Mouse (Mus musculus): Measurements from ENCODE around the gene Ssh2. TPM values are rescaled to one million over a fixed set of nuclear protein-coding genes. Genes with fewer than 3 reads are reported as not detected.
A peak's percentile ranks its signal among the peaks of the same experiment; 100 is the strongest.

Gene Ssh2
- polyA plus RNA-seq, 2 experiments: 7.7 to 10.0 TPM

GRCm38 (mm10) chr11:77348142-77348741 is 132.2 kb downstream of the Ssh2 start:
- H3K4me2 ChIP-seq (replicated peaks; ENCODE audit: low read depth, low read length, severe bottlenecking): peak overlapping the region; percentile 84
- H3K9me3 ChIP-seq (ENCODE audit: control insufficient read depth, low read length): no peaks in the 10 kb centered on the region
- WGBS: 0% methylated on average over 47 of the region's 54 CpGs
- DNase-seq (ENCODE audit: low spot score) (peak; percentile 92), ATAC-seq (ENCODE audit: low FRiP score, low read depth) (peak; percentile 97)
- H3K27me3 ChIP-seq (ENCODE audit: control insufficient read depth, insufficient read depth, low read length): no peaks in the 10 kb centered on the region
- peak overlapping the region; percentile 56 for H3K9ac ChIP-seq (ENCODE audit: low read depth, low read length, severe bottlenecking)
- peak overlapping the region; percentile 59 for H3K4me3 ChIP-seq (replicated peaks; ENCODE audit: low read length)
- peak overlapping the region; percentile 39 for H3K27ac ChIP-seq (replicated peaks; ENCODE audit: low read depth, low read length)
- TF ChIP-seq POLR2A (IDR thresholded peaks at IDR 0.05; ENCODE audit: borderline replicate concordance, extremely low read depth, insufficient read depth, insufficient read length): peak; percentile 49; the same call in 1 of the 2 replicates
- H3K36me3 ChIP-seq (ENCODE audit: control insufficient read depth, insufficient read depth, low read length): no peaks in the 10 kb centered on the region
- no peaks in the 10 kb centered on the region for H3K4me1 ChIP-seq (ENCODE audit: control insufficient read depth, insufficient read depth, low read length)

GRCm38 (mm10) chr11:77348985-77349384 is 132.9 kb downstream of the Ssh2 start:
- peak overlapping the region; percentile 84 for H3K4me2 ChIP-seq (replicated peaks; ENCODE audit: low read depth, low read length, severe bottlenecking)
- H3K4me3 ChIP-seq (replicated peaks; ENCODE audit: low read length): peak overlapping the region; percentile 59
- DNase-seq (ENCODE audit: low spot score): no peak
- no peak for TF ChIP-seq POLR2A (IDR thresholded peaks at IDR 0.05; ENCODE audit: borderline replicate concordance, extremely low read depth, insufficient read depth, insufficient read length)
- peak overlapping the region; percentile 56; the same call in 1 of the 2 replicates for H3K9ac ChIP-seq (ENCODE audit: low read depth, low read length, severe bottlenecking)
- H3K4me1 ChIP-seq (ENCODE audit: control insufficient read depth, insufficient read depth, low read length): no peaks in the 10 kb centered on the region
- 22% methylated on average over 6 of the region's 6 CpGs for WGBS
- ATAC-seq (ENCODE audit: low FRiP score, low read depth): no peak
- no peaks in the 10 kb centered on the region for H3K27me3 ChIP-seq (ENCODE audit: control insufficient read depth, insufficient read depth, low read length)
- H3K9me3 ChIP-seq (ENCODE audit: control insufficient read depth, low read length): no peaks in the 10 kb centered on the region
- H3K36me3 ChIP-seq (ENCODE audit: control insufficient read depth, insufficient read depth, low read length): no peaks in the 10 kb centered on the region
- H3K27ac ChIP-seq (replicated peaks; ENCODE audit: low read depth, low read length): no peak overlapping the region

GRCm38 (mm10) chr11:77349698-77350097 is 133.6 kb downstream of the Ssh2 start:
- TF ChIP-seq POLR2A (IDR thresholded peaks at IDR 0.05; ENCODE audit: borderline replicate concordance, extremely low read depth, insufficient read depth, insufficient read length): no peak
- Histone ChIP-seq H3K27ac (replicated peaks; ENCODE audit: low read depth, low read length) (no peak overlapping the region), H3K4me2 (replicated peaks; ENCODE audit: low read depth, low read length, severe bottlenecking) (peak overlapping the region; percentile 84), H3K4me3 (replicated peaks; ENCODE audit: low read length) (no peak overlapping the region), H3K4me1 (ENCODE audit: control insufficient read depth, insufficient read depth, low read length) (no peaks in the 10 kb centered on the region), H3K9ac (ENCODE audit: low read depth, low read length, severe bottlenecking) (no peak overlapping the region), H3K27me3 (ENCODE audit: control insufficient read depth, insufficient read depth, low read length) (no peaks in the 10 kb centered on the region), H3K9me3 (ENCODE audit: control insufficient read depth, low read length) (no peaks in the 10 kb centered on the region), H3K36me3 (ENCODE audit: control insufficient read depth, insufficient read depth, low read length) (no peaks in the 10 kb centered on the region)
- WGBS: 82% methylated on average over 2 of the region's 2 CpGs
- ATAC-seq (ENCODE audit: low FRiP score, low read depth): no peak
- no peak for DNase-seq (ENCODE audit: low spot score)

GRCm38 (mm10) chr11:77355055-77355454 is 139.0 kb downstream of the Ssh2 start:
- H3K9ac ChIP-seq (ENCODE audit: low read depth, low read length, severe bottlenecking): no peak overlapping the region
- TF ChIP-seq POLR2A (IDR thresholded peaks at IDR 0.05; ENCODE audit: borderline replicate concordance, extremely low read depth, insufficient read depth, insufficient read length): no peak
- no peaks in the 10 kb centered on the region for H3K9me3 ChIP-seq (ENCODE audit: control insufficient read depth, low read length)
- no peaks in the 10 kb centered on the region for H3K4me1 ChIP-seq (ENCODE audit: control insufficient read depth, insufficient read depth, low read length)
- no peak for DNase-seq (ENCODE audit: low spot score)
- no peak overlapping the region for H3K4me3 ChIP-seq (replicated peaks; ENCODE audit: low read length)
- no peak overlapping the region for H3K4me2 ChIP-seq (replicated peaks; ENCODE audit: low read depth, low read length, severe bottlenecking)
- no peak for ATAC-seq (ENCODE audit: low FRiP score, low read depth)
- H3K27ac ChIP-seq (replicated peaks; ENCODE audit: low read depth, low read length): no peak overlapping the region
- WGBS: 40% methylated on average over 3 of the region's 3 CpGs
- H3K36me3 ChIP-seq (ENCODE audit: control insufficient read depth, insufficient read depth, low read length): no peaks in the 10 kb centered on the region
- H3K27me3 ChIP-seq (ENCODE audit: control insufficient read depth, insufficient read depth, low read length): no peaks in the 10 kb centered on the region

GRCm38 (mm10) chr11:77357839-77358238 is 141.8 kb downstream of the Ssh2 start:
- WGBS: 94% methylated on average over 1 of the region's 1 CpGs
- Histone ChIP-seq H3K4me1 (ENCODE audit: control insufficient read depth, insufficient read depth, low read length) (no peaks in the 10 kb centered on the region), H3K4me2 (replicated peaks; ENCODE audit: low read depth, low read length, severe bottlenecking) (no peak overlapping the region), H3K27me3 (ENCODE audit: control insufficient read depth, insufficient read depth, low read length) (no peaks in the 10 kb centered on the region), H3K4me3 (replicated peaks; ENCODE audit: low read length) (no peak overlapping the region), H3K9me3 (ENCODE audit: control insufficient read depth, low read length) (no peaks in the 10 kb centered on the region), H3K9ac (ENCODE audit: low read depth, low read length, severe bottlenecking) (no peak overlapping the region), H3K27ac (replicated peaks; ENCODE audit: low read depth, low read length) (no peak overlapping the region), H3K36me3 (ENCODE audit: control insufficient read depth, insufficient read depth, low read length) (no peaks in the 10 kb centered on the region)
- DNase-seq (ENCODE audit: low spot score): no peak
- ATAC-seq (ENCODE audit: low FRiP score, low read depth): no peak
- no peak for TF ChIP-seq POLR2A (IDR thresholded peaks at IDR 0.05; ENCODE audit: borderline replicate concordance, extremely low read depth, insufficient read depth, insufficient read length)
